Mouse (Mus musculus) erythroid progenitor cell, adult 5-6 weeks (primary cell): ENCODE measurements around the gene Acbd5. TPM values are rescaled to one million over a fixed set of nuclear protein-coding genes. Genes with fewer than 3 reads are reported as not detected.
"Not testable (repeated sequence)": the region's sequence is repeated elsewhere in the genome, so short reads cannot be mapped to it uniquely, and the experiment has no call there.

Source experiments
- ATAC-seq: replicated peaks from 2 replicates; pipeline ENCODE4 v1.8.0; 2016; ENCODE audit warnings: moderate number of reproducible peaks, mild to moderate bottlenecking, moderate TSS enrichment, inconsistent platforms; ENCODE audit not compliant: poor library complexity, low FRiP score, severe bottlenecking
- total RNA-seq, 2 experiments: library from RNA; stranded (forward) in 1 of 2; stranded (reverse) in 1 of 2; fragments of 150-400 nt in 1 of 2; fragments of 186-747, 209-891 nt in 1 of 2; gene quantifications; 2 replicates each; pipeline versions ENCODE4 v1.2.3 to v1.2.4; 2015 to 2017; ENCODE audit warnings: low replicate concordance in 2 of 2

Acbd5 gene
- 13.3 and 21.8 TPM in 2 replicates for total RNA-seq (2015; ENCODE audit: low replicate concordance)
- 33.2 and 37.1 TPM in 2 replicates for total RNA-seq (2017; ENCODE audit: low replicate concordance)

DNA sequence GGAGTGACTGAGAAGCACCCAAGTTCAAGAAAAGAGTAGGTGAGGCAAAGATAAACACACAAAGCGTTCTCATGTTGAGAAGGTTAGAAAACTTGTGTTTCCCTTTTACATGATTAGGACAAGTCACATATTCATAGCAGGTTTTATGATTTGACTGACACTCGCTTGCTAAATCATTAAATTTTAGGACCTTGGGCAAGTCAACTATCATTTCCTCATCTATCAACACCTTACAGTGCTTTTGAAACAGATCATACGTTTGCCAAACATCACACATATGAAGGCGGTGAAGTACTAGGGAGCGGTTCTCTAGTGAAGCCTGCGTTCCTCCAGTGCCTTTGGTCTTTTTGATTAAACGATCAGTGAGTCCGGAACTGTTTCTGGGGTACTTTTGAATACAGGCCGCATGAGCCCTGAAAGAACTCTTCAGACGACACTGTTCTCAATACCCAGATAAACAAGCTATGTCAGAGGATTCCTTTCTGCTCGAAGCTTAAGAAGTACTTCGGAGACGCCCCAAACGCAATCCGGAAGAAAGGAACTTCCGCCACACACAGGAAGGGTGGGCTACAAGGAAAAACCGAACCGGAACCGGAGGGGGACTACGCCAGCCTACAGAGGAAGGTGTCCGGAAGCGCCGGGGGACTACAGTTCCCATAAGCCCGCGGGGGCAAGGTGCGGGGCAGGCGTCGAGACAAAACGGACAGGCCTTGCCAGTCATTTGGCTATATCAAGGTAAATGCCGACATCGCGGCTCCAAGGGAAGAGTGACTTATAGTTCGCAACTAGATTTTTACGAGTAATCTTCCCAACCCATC lies at the start of gene Acbd5:
TSS of gene Acbd5 (plus strand) at position 616 of the 818 bp plus-strand sequence.
- peak; percentile 87 for ATAC-seq

DNA sequence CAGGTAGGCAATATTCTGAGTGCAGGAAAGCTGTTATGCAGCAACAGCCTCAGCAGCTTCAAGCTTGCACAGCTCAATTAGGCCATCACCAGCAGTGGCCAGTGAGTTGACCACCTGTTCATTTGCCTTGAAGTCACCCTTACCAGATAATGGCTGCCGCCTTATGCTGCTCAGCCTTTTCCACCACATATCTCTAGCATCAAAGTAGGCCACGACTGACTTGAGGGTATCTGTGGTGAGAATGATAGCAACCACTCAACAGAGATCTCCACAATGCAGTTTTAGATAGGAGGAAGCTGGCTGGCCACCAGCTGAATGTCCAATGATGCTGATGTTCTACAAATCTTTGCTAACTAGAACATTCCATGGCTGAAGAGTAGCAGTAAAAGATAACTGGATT lies 48.8 kb upstream of the Acbd5 start:
- no peak for ATAC-seq

DNA sequence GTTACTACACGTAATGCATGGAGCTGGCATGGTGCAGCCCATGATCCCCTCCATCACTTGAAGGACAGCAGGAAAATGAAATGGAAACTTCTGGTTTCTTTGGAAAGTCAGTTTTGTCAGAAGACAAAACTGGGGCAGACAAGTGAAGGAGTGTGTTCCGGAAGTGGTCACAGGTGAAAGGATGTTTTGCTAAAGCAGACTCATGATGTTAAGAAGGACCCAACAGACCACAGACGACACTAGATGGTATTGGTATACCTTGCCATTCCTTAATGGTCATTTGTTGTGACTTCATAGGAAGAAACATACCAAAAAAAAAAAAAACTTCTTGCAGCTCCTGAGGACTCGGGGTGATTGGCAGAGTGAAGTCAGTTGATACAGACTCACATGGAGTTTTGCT lies 46.6 kb upstream of the Acbd5 start:
- ATAC-seq, result 0 out of 2 replicates have a peak, but pooled peaks have one; percentile 5

DNA sequence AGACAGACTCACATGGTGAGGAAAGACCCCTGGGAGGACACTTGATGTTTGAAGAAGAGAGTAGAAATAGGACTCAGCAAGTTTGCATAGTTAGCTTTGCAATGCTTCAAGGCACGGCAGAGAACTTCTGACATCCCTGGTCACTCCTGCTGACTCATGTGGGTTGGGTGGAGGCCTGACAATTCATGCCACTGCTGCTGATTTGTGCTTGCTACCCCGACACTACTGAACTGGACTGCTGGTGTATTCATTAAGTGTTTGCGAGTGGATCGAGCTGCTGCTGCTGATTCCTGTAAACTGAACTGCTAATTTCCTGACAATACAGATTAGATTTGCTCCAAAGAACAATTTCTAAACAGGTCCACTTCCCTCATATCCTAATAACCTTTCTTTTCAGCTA lies 46.2 kb upstream of the Acbd5 start:
- ATAC-seq, result peak; percentile 90

DNA sequence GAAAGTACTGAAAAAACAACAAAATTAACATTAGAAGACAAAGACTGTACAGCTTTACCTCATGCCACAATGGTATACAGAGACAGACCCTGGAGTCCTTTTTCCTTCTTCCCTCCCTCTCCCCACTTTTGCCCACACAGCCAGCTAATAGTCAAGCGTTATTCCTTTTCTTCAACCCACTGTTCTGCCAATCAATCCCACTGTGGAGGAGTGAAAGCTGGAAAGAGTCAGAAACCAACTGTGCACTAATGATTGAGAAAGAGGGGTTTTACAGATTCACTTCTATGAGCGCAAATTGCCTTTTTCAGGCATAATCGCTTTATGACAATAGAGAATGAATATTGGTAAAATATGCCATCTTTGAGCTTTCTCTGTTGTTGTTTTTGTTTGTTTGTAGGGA lies 44.9 kb upstream of the Acbd5 start:
- no peak for ATAC-seq

DNA sequence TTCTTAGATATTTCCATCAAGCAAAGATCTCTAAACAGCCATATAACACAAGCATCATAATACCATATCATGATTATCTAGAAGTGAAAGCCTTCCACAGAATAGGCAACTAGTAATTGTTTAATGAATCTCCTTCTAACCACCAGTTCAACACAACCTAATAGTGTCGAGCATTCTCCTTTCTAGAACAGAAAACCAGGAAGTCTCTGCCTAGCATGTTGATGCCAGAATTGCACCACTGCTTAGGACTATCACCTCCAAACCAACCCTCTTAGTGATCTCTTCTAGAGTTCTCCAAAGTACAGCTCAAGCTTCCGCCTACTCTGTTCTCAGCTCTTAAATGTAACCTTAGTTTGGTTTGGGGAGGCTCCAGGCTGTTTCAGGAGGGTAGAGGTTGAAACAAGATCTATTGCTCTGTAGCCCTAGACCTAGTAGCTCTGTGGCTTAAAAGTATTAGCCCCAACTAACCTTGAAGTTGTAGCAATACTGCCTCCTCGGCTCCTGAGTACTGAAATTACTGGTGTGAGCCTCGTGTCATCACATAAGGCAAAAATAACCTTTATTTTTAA lies 44.2 kb upstream of the Acbd5 start:
- no peak for ATAC-seq

DNA sequence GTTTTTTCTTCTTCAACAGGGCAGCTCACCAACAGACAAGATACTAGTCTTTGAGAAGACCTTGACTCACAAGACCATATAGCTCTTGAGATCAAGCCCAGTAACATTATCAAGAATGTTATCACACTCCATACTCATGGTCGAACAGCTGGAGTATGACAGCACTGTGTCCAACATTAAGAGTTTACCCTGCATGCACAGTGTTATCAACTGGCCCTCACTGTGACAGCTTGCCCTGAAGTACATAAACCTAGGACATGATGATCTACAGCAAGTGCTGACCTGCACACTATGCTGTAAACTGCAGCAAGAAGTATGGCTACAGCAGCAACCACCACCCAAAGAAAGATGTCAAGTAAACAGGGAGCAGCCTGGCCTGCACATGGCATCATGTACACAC lies 41.6 kb upstream of the Acbd5 start:
- no peak for ATAC-seq

DNA sequence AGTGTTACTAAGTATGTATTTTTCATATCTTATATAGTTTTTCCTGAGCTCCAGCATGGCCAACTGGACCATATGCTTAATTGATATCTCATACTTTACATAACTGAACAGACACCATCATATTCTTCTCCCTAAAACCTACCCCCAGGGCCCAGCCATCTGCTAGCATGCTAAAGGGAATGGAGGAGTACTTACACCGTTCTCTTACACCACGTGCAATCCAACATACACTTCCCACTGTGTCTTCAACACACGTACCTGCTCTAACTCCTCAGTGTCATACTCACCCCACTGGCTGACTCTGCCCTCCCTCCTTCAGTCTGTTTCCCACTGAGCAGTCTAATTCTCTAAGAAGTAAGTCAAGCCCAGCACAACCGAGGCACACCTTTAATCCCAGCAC lies 39.1 kb upstream of the Acbd5 start:
- ATAC-seq, result no peak

DNA sequence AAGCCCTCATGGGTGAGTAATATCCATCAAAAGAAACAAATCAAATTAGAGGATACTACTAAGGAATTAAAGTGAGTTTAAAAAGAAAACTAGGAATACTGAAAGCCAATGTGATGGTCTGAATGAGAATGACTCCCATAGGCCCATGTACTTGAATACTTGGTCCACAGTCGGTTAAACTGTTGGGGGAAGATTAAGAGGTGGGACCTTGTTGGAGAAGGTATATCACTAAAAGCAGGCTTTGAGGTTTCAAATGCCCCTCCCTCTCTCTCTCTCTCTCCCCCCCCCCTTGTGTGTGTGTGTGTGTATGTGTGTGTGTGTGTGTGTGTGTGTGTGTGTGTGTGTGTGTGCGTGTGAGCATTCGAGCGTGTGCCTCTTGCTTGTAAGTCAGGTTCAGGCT lies 37.3 kb upstream of the Acbd5 start:
- ATAC-seq, result no peak

DNA sequence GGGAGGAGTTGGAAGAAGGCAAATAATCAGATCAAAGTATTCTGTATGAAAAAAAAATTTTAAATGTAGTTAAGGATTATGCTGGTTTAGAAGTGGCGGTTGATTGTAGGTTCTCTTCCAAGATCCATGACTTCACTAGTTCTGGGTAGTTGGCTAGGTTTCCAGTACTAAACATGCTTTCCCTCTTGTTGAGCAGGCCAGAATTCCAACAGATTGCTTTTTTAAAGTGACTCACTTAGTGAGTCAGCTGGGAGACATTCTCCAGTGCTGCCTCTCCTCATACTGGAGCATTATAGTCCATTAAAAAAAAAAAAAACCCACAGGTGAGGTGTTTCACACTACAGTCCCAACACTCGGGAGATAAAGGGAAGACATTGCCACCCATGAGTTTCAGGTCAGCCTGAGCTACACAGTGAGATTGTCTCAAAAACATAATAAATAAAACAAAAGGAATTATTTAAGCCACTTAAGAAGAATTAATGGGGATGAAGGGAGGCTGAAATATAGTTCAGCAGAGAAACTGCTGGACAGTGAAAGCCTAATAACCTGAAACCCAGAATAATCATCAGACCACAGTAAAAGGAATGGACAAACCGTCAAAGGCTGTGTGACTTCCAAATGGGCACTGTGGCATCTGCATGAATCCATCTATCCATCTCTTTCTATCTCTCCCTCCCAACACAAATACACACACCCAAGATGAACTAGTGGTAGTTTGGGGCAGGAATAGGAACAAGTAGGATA lies 33.1 kb upstream of the Acbd5 start:
- no peak for ATAC-seq

DNA sequence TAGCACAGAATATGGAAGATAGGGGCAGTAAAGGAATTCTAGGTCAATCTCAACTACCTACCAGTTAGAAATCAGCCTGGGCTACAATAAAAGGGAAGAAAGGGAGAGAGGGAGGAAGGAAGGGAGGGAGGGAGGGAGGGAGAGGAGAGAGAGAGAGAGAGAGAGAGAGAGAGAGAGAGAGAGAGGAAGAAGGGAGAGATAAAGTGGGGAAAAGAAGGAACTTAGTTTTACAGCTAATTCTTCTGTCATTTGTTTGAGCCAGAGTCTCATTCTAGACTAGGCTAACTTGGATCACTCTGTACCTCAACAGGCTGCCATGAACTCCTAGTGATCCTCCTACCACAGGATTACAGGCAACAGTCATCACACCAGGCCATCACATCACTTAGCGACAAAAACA lies 32.5 kb upstream of the Acbd5 start:
- ATAC-seq, result no peak

DNA sequence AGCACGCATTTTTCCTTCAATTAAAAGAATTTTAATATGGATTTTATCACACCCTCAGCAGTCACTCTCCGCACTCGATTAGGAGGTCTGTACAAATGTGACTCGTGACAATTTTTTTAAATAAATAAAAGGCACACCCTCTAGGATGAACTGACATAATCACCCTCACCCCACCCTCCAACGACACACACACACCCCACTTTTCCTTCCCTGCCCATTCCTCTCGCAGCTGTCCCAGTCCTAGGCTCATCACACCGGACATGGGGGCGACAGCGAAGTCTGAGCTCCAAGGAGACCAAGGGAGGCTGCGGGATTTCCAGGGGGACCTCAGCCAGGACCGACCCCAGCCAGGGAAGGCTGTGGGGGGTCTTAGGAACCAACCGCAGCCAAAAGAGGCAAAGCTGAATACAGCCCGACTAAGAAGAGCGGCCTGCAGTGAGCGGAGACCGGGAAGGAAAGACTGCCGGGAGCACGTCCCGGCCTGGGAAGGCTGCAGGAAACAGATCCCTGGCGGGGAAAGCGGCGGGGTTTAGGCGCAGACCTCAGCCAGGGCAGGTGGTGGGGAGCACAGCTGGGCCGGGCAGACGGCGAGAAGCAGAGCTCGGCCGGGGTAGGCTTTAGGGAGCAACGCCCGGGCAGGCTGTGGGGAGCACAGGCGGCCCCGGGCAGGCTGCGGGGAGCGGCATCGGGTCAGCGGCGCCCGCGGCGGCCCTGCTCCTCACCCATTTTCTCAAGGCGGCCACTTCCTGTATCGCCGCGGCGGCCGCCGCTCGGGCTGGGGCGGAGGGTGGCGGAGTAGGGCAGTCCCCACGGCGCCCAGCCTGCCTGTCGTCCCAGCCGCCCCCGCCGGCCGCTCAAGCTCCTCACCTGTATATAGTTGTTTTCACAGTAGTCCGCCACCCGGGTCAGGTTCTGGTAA lies 28.6 kb upstream of the Acbd5 start:
- peak; percentile 79 for ATAC-seq

DNA sequence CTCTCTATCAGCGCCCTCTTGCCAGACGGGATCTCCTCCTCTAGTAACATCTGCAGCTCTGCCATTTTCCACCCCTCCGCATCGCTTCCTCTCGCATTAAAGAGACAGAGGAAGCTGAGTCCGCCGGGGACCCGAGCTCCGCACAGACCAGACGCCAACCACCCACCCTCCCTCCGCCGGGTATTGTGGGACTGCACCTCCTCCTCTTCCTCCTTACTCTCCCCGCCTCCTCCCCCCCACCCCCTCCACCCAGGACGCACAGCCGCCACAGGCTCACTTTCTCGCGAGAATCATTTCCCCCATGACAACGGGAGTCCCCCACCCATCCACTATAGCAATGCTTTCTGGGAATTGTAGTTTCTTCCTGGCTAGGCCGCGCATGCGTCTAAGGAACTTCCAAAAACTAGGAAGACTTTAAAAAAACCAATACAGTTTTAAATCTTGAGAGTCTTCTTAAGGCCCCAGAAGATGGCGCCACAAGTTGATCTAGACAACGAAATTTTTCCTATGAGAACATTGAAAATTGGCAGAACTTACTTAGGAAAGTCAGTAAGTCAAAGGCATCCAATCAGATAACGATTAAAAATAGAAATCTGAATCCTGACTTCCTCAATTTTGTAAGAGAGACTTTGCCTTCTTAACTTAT lies 27.8 kb upstream of the Acbd5 start, which contains the start of gene Abi1:
TSS of gene Abi1 (minus strand) at position 241 of the 646 bp plus-strand sequence.
- ATAC-seq, result peak; percentile 90

DNA sequence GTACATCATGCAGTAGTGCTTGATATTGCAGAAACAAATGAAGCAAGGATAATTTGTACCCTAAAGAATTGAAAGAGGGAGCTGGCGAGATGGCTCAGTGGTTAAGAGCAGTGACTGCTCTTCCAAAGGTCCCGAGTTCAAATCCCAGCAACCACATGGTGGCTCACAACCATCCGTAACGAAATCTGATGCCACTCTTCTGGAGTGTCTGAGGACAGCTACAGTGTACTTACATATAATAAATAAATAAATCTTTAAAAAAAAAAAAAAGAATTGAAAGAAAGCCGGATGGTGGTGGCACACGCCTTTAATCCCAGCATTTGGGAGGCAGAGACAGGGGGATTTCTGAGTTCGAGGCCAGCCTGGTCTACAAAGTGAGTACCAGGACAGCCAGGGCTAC lies 27.3 kb upstream of the Acbd5 start:
- ATAC-seq, result not testable (repeated sequence)

DNA sequence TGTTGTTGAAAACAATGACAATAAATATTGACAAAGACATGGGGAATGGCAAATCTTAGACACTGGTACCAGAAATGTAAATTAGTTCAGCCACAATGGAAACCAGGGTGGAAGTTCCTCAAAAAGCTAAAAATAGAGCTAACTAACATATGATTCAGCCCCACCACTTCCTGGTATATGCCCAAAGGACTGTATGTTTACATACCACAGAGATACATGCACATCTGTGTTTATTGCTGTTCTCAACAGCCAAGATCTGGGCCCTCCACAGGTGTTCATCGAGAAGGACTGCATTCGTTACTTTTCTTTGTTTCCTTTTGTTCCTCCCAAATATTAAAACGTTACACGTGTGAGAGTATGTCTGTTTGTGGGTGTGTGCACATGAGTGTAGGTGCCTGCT lies 26.5 kb upstream of the Acbd5 start:
- no peak for ATAC-seq

DNA sequence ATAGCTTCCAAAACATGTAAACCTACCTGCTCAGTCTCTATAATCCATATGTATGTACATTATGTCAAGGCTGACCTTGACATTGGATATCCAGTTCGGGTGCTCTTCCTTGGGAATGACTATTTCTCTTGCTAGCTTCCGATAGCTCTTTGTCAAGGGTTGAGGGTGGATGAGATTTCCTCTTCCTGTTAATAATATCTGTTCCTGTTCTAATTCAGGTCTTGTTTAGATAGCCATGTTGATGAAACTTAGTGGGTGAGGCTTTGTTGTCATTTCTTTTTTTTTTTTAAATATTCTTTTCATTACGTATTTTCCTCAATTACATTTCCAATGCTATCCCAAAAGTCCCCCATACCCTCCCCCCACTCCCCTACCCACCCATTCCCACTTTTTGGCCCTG lies 25.8 kb upstream of the Acbd5 start:
- ATAC-seq, result no peak

DNA sequence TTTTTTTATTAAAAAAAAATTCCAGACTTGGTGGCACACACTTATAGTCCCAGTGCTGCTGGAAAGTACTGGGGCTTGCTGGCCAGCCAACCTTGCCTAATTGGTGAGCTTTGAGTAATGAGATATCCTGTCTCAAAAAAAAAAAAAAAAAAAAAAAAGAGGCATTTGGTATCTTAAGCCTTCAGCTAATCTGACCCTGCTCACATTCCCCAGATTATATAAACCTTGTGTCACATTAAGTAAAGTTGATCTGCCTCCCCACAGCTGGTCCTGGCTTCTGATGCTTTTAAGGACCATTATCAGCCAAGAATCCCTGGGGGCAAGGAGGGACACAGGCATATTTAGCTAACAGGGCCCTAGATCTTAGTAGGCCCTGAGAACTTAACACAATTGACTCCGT lies 22.3 kb upstream of the Acbd5 start:
- no peak for ATAC-seq

DNA sequence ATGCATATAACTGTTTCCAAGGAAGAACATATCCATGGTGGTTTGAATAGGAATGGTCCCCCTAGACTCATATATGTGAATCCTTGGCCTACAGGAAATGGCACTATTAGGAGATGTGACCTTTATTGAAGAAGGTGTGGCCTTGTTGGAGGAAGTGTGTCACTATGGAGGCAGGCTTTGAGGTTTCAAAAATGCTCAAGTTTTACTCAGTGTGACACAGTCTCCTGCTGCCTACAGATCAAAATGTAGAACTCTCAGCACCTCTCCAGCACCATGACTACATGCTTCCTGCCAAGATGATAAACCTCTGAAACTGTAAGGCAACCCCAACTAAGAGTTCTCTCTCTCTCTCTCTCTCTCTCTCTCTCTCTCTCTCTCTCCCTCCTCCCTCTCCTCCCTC lies 20.0 kb upstream of the Acbd5 start:
- ATAC-seq, result no peak

DNA sequence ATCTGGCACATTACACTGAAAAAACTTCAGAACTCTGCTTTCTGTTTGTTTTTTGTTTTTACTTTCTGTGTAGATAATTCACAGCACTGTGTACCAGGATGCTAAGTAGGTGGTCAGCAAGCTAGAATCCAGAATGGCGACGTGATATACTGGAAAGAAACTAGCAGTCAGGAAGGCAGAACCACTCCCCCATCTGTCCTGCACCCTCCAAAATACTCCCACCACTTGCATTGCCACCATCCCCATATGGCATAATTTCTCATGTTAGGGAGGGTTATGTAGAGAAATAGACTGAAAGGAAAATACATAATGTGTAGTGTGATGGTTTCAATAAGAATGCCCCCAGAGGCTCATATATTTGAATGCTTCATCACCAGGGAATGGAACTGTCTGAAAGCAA lies 16.1 kb upstream of the Acbd5 start:
- no peak for ATAC-seq
